Comparison of ENCODE assay signal across 22 mouse cellular contexts in the genomic region with DNA sequence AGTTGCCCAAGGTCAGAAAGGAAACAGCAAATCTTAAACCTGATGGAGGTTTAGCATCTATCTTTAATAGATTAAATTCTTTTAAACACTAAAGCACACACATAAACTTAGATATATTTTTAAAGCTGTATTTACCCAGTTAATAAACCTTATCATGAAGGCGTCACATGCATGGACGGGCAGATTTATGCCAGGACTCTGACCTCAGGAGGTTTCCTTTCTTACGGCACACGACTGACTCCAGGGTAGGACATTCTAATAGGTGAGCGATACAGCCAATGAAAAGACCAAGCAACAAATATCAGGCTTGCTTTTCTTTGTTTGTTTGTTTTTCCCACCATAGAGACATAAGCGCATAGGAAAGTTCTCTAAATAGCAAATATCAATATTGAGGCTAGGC. TPM values are rescaled to one million over a fixed set of nuclear protein-coding genes. Genes with fewer than 3 reads are reported as not detected.
DNase-seq lines count a peak whose midpoint lies in the region; ATAC-seq and TF ChIP-seq lines count a peak whose summit lies in the region.
"Had no signal": no experiment of that assay in that cellular context is flagged by ENCODE, and none has a peak within 500 bp of the region (broad histone marks: within the 10 kb centered on the region; RNA-seq: fewer than 3 reads in every experiment).

No protein-coding gene starts in this region.

- H3K4me1 ChIP-seq in forebrain, embryonic 11.5 days (replicated peaks; ENCODE audit: control insufficient read depth, insufficient read depth, low read length), result no peaks in the 10 kb centered on the region
- H3K4me1 ChIP-seq in forebrain, embryonic 10.5 days, result no peaks in the 10 kb centered on the region
- H3K4me1 ChIP-seq in intestine, embryonic 14.5 days (replicated peaks; ENCODE audit: control insufficient read depth, insufficient read depth, low read length), result no peaks in the 10 kb centered on the region
- no peaks in the 10 kb centered on the region; the same call in 1 of the 2 replicates for H3K4me1 ChIP-seq in intestine, postnatal 0 days (replicated peaks; ENCODE audit: control insufficient read depth, insufficient read depth, low read length)
- H3K4me1 ChIP-seq in stomach, embryonic 16.5 days (ENCODE audit: control insufficient read depth, insufficient read depth, low read length), result no peaks in the 10 kb centered on the region
- H3K4me1 ChIP-seq: forebrain, embryonic 12.5 days had no signal

- 89% methylated on average over 6 of the region's 6 CpGs for WGBS in forebrain, embryonic 11.5 days
- WGBS in forebrain, embryonic 10.5 days, result 93% methylated on average over 6 of the region's 6 CpGs
- 72% methylated on average over 6 of the region's 6 CpGs for WGBS in intestine, embryonic 14.5 days
- 46% methylated on average over 6 of the region's 6 CpGs for WGBS in intestine, postnatal 0 days
- WGBS in stomach, embryonic 16.5 days, result 62% methylated on average over 6 of the region's 6 CpGs

- H3K36me3 ChIP-seq in forebrain, embryonic 11.5 days (ENCODE audit: control insufficient read depth, insufficient read depth, low read length), result no peaks in the 10 kb centered on the region
- H3K36me3 ChIP-seq in forebrain, embryonic 10.5 days (replicated peaks), result no peaks in the 10 kb centered on the region
- H3K36me3 ChIP-seq in intestine, embryonic 14.5 days (ENCODE audit: control insufficient read depth, insufficient read depth, low read length), result no peaks in the 10 kb centered on the region
- no peaks in the 10 kb centered on the region for H3K36me3 ChIP-seq in intestine, postnatal 0 days (ENCODE audit: control insufficient read depth, insufficient read depth)
- H3K36me3 ChIP-seq in stomach, embryonic 16.5 days (ENCODE audit: control insufficient read depth, insufficient read depth, low read length), result no peaks in the 10 kb centered on the region
- H3K36me3 ChIP-seq: forebrain, embryonic 12.5 days had no signal

- no peak overlapping the region for H3K27ac ChIP-seq in forebrain, embryonic 11.5 days (ENCODE audit: low read depth, low read length)
- H3K27ac ChIP-seq in forebrain, embryonic 10.5 days, result no peak overlapping the region
- peak overlapping the region; percentile 73 for H3K27ac ChIP-seq in intestine, embryonic 14.5 days (ENCODE audit: low read depth)
- H3K27ac ChIP-seq in intestine, postnatal 0 days (ENCODE audit: low read depth, low read length), result peak overlapping the region; percentile 89
- H3K27ac ChIP-seq in stomach, embryonic 16.5 days (ENCODE audit: low read length), result no peak overlapping the region
- H3K27ac ChIP-seq: forebrain, embryonic 12.5 days; hindbrain, embryonic 14.5 days; hindbrain, postnatal 0 days had no signal

- H3K27me3 ChIP-seq in forebrain, embryonic 11.5 days (ENCODE audit: control insufficient read depth, insufficient read depth, low read length), result no peaks in the 10 kb centered on the region
- H3K27me3 ChIP-seq in forebrain, embryonic 10.5 days (ENCODE audit: poor library complexity, severe bottlenecking), result no peaks in the 10 kb centered on the region
- H3K27me3 ChIP-seq in intestine, embryonic 14.5 days (replicated peaks; ENCODE audit: control insufficient read depth, insufficient read depth, low read length), result no peaks in the 10 kb centered on the region
- H3K27me3 ChIP-seq in intestine, postnatal 0 days (replicated peaks; ENCODE audit: control insufficient read depth, insufficient read depth, low read length), result no peaks in the 10 kb centered on the region
- H3K27me3 ChIP-seq in stomach, embryonic 16.5 days (ENCODE audit: control insufficient read depth, insufficient read depth, low read length), result no peaks in the 10 kb centered on the region

- DNase-seq in forebrain, embryonic 11.5 days (ENCODE audit: low spot score), result peak; percentile 2
- no peak for DNase-seq in forebrain, embryonic 10.5 days (ENCODE audit: extremely low spot score, low spot score)
- DNase-seq in intestine, embryonic 14.5 days (ENCODE audit: low spot score), result no peak
- no peak for DNase-seq in cerebellum, adult 18-20 months
- no peak for DNase-seq in ovary, postnatal 36 days (ENCODE audit: low spot score)
- no peak for DNase-seq in retina, embryonic 14.5 days (ENCODE audit: low spot score)
- DNase-seq: adrenal gland, adult 8-10 months; adrenal gland, postnatal 25 days; cerebellum, adult 11-12 months; cerebellum, adult 9-10 months; cerebellum, postnatal 14 days; gastrocnemius, postnatal 10 days; heart, adult 11 months; heart, postnatal 36 days had no signal

- H3K9me3 ChIP-seq in forebrain, embryonic 11.5 days (ENCODE audit: control insufficient read depth, low read length), result no peaks in the 10 kb centered on the region
- H3K9me3 ChIP-seq in forebrain, embryonic 10.5 days, result no peaks in the 10 kb centered on the region
- no peaks in the 10 kb centered on the region for H3K9me3 ChIP-seq in intestine, embryonic 14.5 days (ENCODE audit: control insufficient read depth, low read length)
- no peaks in the 10 kb centered on the region for H3K9me3 ChIP-seq in intestine, postnatal 0 days (ENCODE audit: control insufficient read depth)
- no peaks in the 10 kb centered on the region for H3K9me3 ChIP-seq in stomach, embryonic 16.5 days (replicated peaks; ENCODE audit: control insufficient read depth, low read length)
- H3K9me3 ChIP-seq: forebrain, embryonic 12.5 days had no signal

- H3K4me2 ChIP-seq in forebrain, embryonic 11.5 days (ENCODE audit: low read depth, low read length, severe bottlenecking), result no peak overlapping the region
- no peak overlapping the region for H3K4me2 ChIP-seq in intestine, embryonic 14.5 days (ENCODE audit: low read length)
- H3K4me2 ChIP-seq in intestine, postnatal 0 days (replicated peaks; ENCODE audit: low read depth), result peak overlapping the region; percentile 43; the same call in 1 of the 2 replicates
- H3K4me2 ChIP-seq in stomach, embryonic 16.5 days (ENCODE audit: low read depth, low read length), result no peak overlapping the region
- H3K4me2 ChIP-seq: forebrain, embryonic 12.5 days; heart, embryonic 11.5 days; hindbrain, embryonic 14.5 days had no signal

- no peak overlapping the region for H3K9ac ChIP-seq in forebrain, embryonic 11.5 days (ENCODE audit: low read length)
- H3K9ac ChIP-seq in intestine, embryonic 14.5 days (ENCODE audit: low read length), result no peak overlapping the region
- H3K9ac ChIP-seq in intestine, postnatal 0 days (ENCODE audit: low read depth, low read length), result no peak overlapping the region
- H3K9ac ChIP-seq in stomach, embryonic 16.5 days (ENCODE audit: low read length), result no peak overlapping the region
- H3K9ac ChIP-seq: forebrain, embryonic 12.5 days; hindbrain, embryonic 14.5 days had no signal

- TF ChIP-seq CTCF in intestine, postnatal 0 days (IDR thresholded peaks at IDR 0.05; ENCODE audit: low read depth), result no peak

- H3K4me3 ChIP-seq in forebrain, embryonic 11.5 days (ENCODE audit: low read depth, low read length), result no peak overlapping the region
- H3K4me3 ChIP-seq in forebrain, embryonic 10.5 days, result no peak overlapping the region
- H3K4me3 ChIP-seq in intestine, embryonic 14.5 days (ENCODE audit: low read depth, low read length), result no peak overlapping the region
- no peak overlapping the region for H3K4me3 ChIP-seq in intestine, postnatal 0 days (ENCODE audit: low read depth, low read length)
- no peak overlapping the region for H3K4me3 ChIP-seq in stomach, embryonic 16.5 days (replicated peaks; ENCODE audit: low read length)
- H3K4me3 ChIP-seq: forebrain, embryonic 12.5 days had no signal

- ATAC-seq in forebrain, embryonic 11.5 days (replicated peaks; ENCODE audit: low FRiP score), result no peak
- peak; percentile 78 for ATAC-seq in intestine, embryonic 14.5 days (replicated peaks; ENCODE audit: low FRiP score, low TSS enrichment, low read depth)
- ATAC-seq in intestine, postnatal 0 days, result peak; percentile 72
- peak; percentile 76; the same call in 1 of the 2 replicates for ATAC-seq in stomach, embryonic 16.5 days (ENCODE audit: insufficient read depth, low FRiP score)
- ATAC-seq: activated CD4-positive, CD25-positive, alpha-beta regulatory T cell, adult 4 months; forebrain, embryonic 16.5 days; hindbrain, postnatal 0 days had no signal

RNA-seq across cellular contexts. Expression of gene Cyp2u1, which starts 46.0 kb away (rescaled TPM):
- 1.5 and 3.1 TPM in 2 replicates for polyA plus RNA-seq in forebrain, embryonic 11.5 days (2014; fragmentation: Nextera tagmentation; extraction: Ambion mirVana)
- polyA plus RNA-seq in forebrain, embryonic 10.5 days (2016; fragmentation: Nextera tagmentation; extraction: Ambion mirVana), result 1.3 and 1.6 TPM in 2 replicates
- 3.9 TPM in 2 replicates for polyA plus RNA-seq in intestine, embryonic 14.5 days (2014; fragmentation: Nextera tagmentation; extraction: Ambion mirVana)
- 17.1 and 24.2 TPM in 2 replicates for polyA plus RNA-seq in intestine, postnatal 0 days (2015; fragmentation: Nextera tagmentation; extraction: Ambion mirVana)
- 2.0 TPM in 2 replicates for polyA plus RNA-seq in stomach, embryonic 16.5 days (2015; fragmentation: Nextera tagmentation; extraction: Ambion mirVana)

Comparison
In these comparisons a context has a peak if more than half of its experiments do, and no peak if none do; other contexts are left out.
1. H3K27ac ChIP-seq: peak in intestine, embryonic 14.5 days (single experiment) and intestine, postnatal 0 days (single experiment); none in forebrain, embryonic 11.5 days (single experiment), forebrain, embryonic 10.5 days (single experiment) and stomach, embryonic 16.5 days (single experiment).